Mouse (Mus musculus): ENCODE data around the gene Sctr. TPM values are rescaled to one million over a fixed set of nuclear protein-coding genes. Genes with fewer than 3 reads are reported as not detected.

The Sctr gene
- total RNA-seq, 2 experiments from 2014 or later = 0.81 to 1.0 TPM

- DNase-seq (ENCODE audit: low spot score in 2 of 2) = no peak
Observed at GRCm38 (mm10) chr1:120100456-120101226, 93.9 kb downstream of the Sctr start.

- no peak for DNase-seq (ENCODE audit: low spot score in 2 of 2)
Observed at GRCm38 (mm10) chr1:120101227-120101609, 94.5 kb downstream of the Sctr start.

GRCm38 (mm10) chr1:120105556-120105959, 98.9 kb downstream of the Sctr start:
- DNase-seq (ENCODE audit: low spot score in 2 of 2) = no peak

- no peak for DNase-seq (ENCODE audit: low spot score in 2 of 2)
Observed at GRCm38 (mm10) chr1:120109741-120110432, 103.2 kb downstream of the Sctr start.

GRCm38 (mm10) chr1:120111766-120112165, 105.1 kb downstream of the Sctr start:
- no peak for DNase-seq (ENCODE audit: low spot score in 2 of 2)

- DNase-seq (ENCODE audit: low spot score in 2 of 2) = no peak
Observed at GRCm38 (mm10) chr1:120112251-120113187, 105.8 kb downstream of the Sctr start.

Other genes starting within 250 kb of the Sctr start
- gene Ptpn4, start 169.3 kb upstream of the Sctr start, total RNA-seq (2021) = 10 to 100 TPM; 56.9 to 61.0 TPM
- 1 to 10 TPM; 7.9 to 8.0 TPM for gene Tmem177, start 93.7 kb upstream of the Sctr start, total RNA-seq (2021)
- gene Cfap221, start 9.7 kb upstream of the Sctr start, total RNA-seq (2021) = under 1 TPM; 0.38 to 0.94 TPM
- 1 to 10 TPM; 1.2 to 1.5 TPM for gene Tmem37, start 67.2 kb downstream of the Sctr start, total RNA-seq (2021)
- 100 to 1,000 TPM; 351 to 386 TPM for gene Dbi, start 114.2 kb downstream of the Sctr start, total RNA-seq (2021)
- gene 3110009E18Rik, start 114.3 kb downstream of the Sctr start, total RNA-seq (2021) = 1 to 10 TPM; 6.7 to 7.8 TPM

Data from layer of hippocampus, adult 18-20 months (tissue).